Mouse (Mus musculus): ENCODE data around the gene Car1. TPM values are rescaled to one million over a fixed set of nuclear protein-coding genes. Genes with fewer than 3 reads are reported as not detected.
"Not testable (repeated sequence)": the region's sequence is repeated elsewhere in the genome, so short reads cannot be mapped to it uniquely, and the experiment has no call there.

Car1 gene
- polyA plus RNA-seq, 1 experiment from 2014 or later = 0.20 TPM

GRCm38 (mm10) chr3:14828896-14829295 is 20.7 kb upstream of the Car1 start:
- Histone ChIP-seq H3K9me3 (ENCODE audit: control insufficient read depth, low read length) (no peaks in the 10 kb centered on the region), H3K27me3 (ENCODE audit: control insufficient read depth, insufficient read depth, low read length) (no peaks in the 10 kb centered on the region), H3K36me3 (ENCODE audit: control insufficient read depth, insufficient read depth, low read length) (no peaks in the 10 kb centered on the region), H3K4me2 (ENCODE audit: low read depth) (no peak overlapping the region), H3K27ac (ENCODE audit: low read depth, low read length) (no peak overlapping the region), H3K9ac (ENCODE audit: low read length) (no peak overlapping the region), H3K4me1 (ENCODE audit: control insufficient read depth, insufficient read depth, low read length) (no peaks in the 10 kb centered on the region), H3K4me3 (ENCODE audit: low read depth, low read length) (no peak overlapping the region)
- DNase-seq (ENCODE audit: low spot score) = no peak
- no peak for ATAC-seq (ENCODE audit: insufficient read depth, low FRiP score, low TSS enrichment)

- no peak overlapping the region for H3K4me2 ChIP-seq (ENCODE audit: low read depth)
- no peak overlapping the region for H3K27ac ChIP-seq (ENCODE audit: low read depth, low read length)
- ATAC-seq (ENCODE audit: insufficient read depth, low FRiP score, low TSS enrichment) (no peak), DNase-seq (ENCODE audit: low spot score) (no peak)
- no peaks in the 10 kb centered on the region for H3K9me3 ChIP-seq (ENCODE audit: control insufficient read depth, low read length)
- no peaks in the 10 kb centered on the region for H3K36me3 ChIP-seq (ENCODE audit: control insufficient read depth, insufficient read depth, low read length)
- H3K4me3 ChIP-seq (ENCODE audit: low read depth, low read length) = no peak overlapping the region
- no peaks in the 10 kb centered on the region for H3K4me1 ChIP-seq (ENCODE audit: control insufficient read depth, insufficient read depth, low read length)
- H3K27me3 ChIP-seq (ENCODE audit: control insufficient read depth, insufficient read depth, low read length) = no peaks in the 10 kb centered on the region
- 91% methylated on average over 1 of the region's 1 CpGs for WGBS
- no peak overlapping the region for H3K9ac ChIP-seq (ENCODE audit: low read length)
These were observed 11.8 kb upstream of the Car1 start for GRCm38 (mm10) chr3:14819844-14820504.

- not testable (repeated sequence) for H3K36me3 ChIP-seq (ENCODE audit: control insufficient read depth, insufficient read depth, low read length); H3K4me3 ChIP-seq (ENCODE audit: low read depth, low read length); H3K27ac ChIP-seq (ENCODE audit: low read depth, low read length); ATAC-seq (ENCODE audit: insufficient read depth, low FRiP score, low TSS enrichment); H3K4me2 ChIP-seq (ENCODE audit: low read depth); H3K9me3 ChIP-seq (ENCODE audit: control insufficient read depth, low read length); H3K4me1 ChIP-seq (ENCODE audit: control insufficient read depth, insufficient read depth, low read length); DNase-seq (ENCODE audit: low spot score); H3K27me3 ChIP-seq (ENCODE audit: control insufficient read depth, insufficient read depth, low read length); H3K9ac ChIP-seq (ENCODE audit: low read length)
- 100% methylated on average over 1 of the region's 1 CpGs for WGBS
These were observed 7.2 kb upstream of the Car1 start for GRCm38 (mm10) chr3:14815396-14815795.

- Histone ChIP-seq H3K36me3 (ENCODE audit: control insufficient read depth, insufficient read depth, low read length) (no peaks in the 10 kb centered on the region), H3K4me1 (ENCODE audit: control insufficient read depth, insufficient read depth, low read length) (no peaks in the 10 kb centered on the region), H3K27ac (ENCODE audit: low read depth, low read length) (no peak overlapping the region), H3K9me3 (ENCODE audit: control insufficient read depth, low read length) (no peaks in the 10 kb centered on the region), H3K4me2 (ENCODE audit: low read depth) (no peak overlapping the region), H3K9ac (ENCODE audit: low read length) (no peak overlapping the region), H3K27me3 (ENCODE audit: control insufficient read depth, insufficient read depth, low read length) (no peaks in the 10 kb centered on the region), H3K4me3 (ENCODE audit: low read depth, low read length) (no peak overlapping the region)
- ATAC-seq (ENCODE audit: insufficient read depth, low FRiP score, low TSS enrichment) = no peak
- no peak for DNase-seq (ENCODE audit: low spot score)
These were observed 1.5 kb downstream of the Car1 start for GRCm38 (mm10) chr3:14806702-14807101.

GRCm38 (mm10) chr3:14805962-14806361 is 2.2 kb downstream of the Car1 start:
- Histone ChIP-seq H3K4me2 (ENCODE audit: low read depth) (no peak overlapping the region), H3K4me3 (ENCODE audit: low read depth, low read length) (no peak overlapping the region), H3K9ac (ENCODE audit: low read length) (no peak overlapping the region), H3K4me1 (ENCODE audit: control insufficient read depth, insufficient read depth, low read length) (no peaks in the 10 kb centered on the region), H3K27ac (ENCODE audit: low read depth, low read length) (no peak overlapping the region), H3K27me3 (ENCODE audit: control insufficient read depth, insufficient read depth, low read length) (no peaks in the 10 kb centered on the region), H3K36me3 (ENCODE audit: control insufficient read depth, insufficient read depth, low read length) (no peaks in the 10 kb centered on the region), H3K9me3 (ENCODE audit: control insufficient read depth, low read length) (no peaks in the 10 kb centered on the region)
- no peak for ATAC-seq (ENCODE audit: insufficient read depth, low FRiP score, low TSS enrichment)
- no peak for DNase-seq (ENCODE audit: low spot score)
- 92% methylated on average over 3 of the region's 3 CpGs for WGBS

- H3K4me3 ChIP-seq (ENCODE audit: low read depth, low read length) = no peak overlapping the region
- DNase-seq (ENCODE audit: low spot score) (no peak), ATAC-seq (ENCODE audit: insufficient read depth, low FRiP score, low TSS enrichment) (no peak)
- no peaks in the 10 kb centered on the region for H3K36me3 ChIP-seq (ENCODE audit: control insufficient read depth, insufficient read depth, low read length)
- 80% methylated on average over 6 of the region's 6 CpGs for WGBS
- H3K4me2 ChIP-seq (ENCODE audit: low read depth) = no peak overlapping the region
- H3K4me1 ChIP-seq (ENCODE audit: control insufficient read depth, insufficient read depth, low read length) = no peaks in the 10 kb centered on the region
- no peak overlapping the region for H3K27ac ChIP-seq (ENCODE audit: low read depth, low read length)
- H3K9ac ChIP-seq (ENCODE audit: low read length) = no peak overlapping the region
- H3K9me3 ChIP-seq (ENCODE audit: control insufficient read depth, low read length) = no peaks in the 10 kb centered on the region
- no peaks in the 10 kb centered on the region for H3K27me3 ChIP-seq (ENCODE audit: control insufficient read depth, insufficient read depth, low read length)
These were observed 3.3 kb downstream of the Car1 start for GRCm38 (mm10) chr3:14804906-14805305.

GRCm38 (mm10) chr3:14797069-14797468 is 11.1 kb downstream of the Car1 start:
- DNase-seq (ENCODE audit: low spot score) (no peak), ATAC-seq (ENCODE audit: insufficient read depth, low FRiP score, low TSS enrichment) (no peak)
- Histone ChIP-seq H3K4me1 (ENCODE audit: control insufficient read depth, insufficient read depth, low read length) (no peaks in the 10 kb centered on the region), H3K9ac (ENCODE audit: low read length) (no peak overlapping the region), H3K27ac (ENCODE audit: low read depth, low read length) (no peak overlapping the region), H3K27me3 (ENCODE audit: control insufficient read depth, insufficient read depth, low read length) (no peaks in the 10 kb centered on the region), H3K4me2 (ENCODE audit: low read depth) (no peak overlapping the region), H3K36me3 (ENCODE audit: control insufficient read depth, insufficient read depth, low read length) (no peaks in the 10 kb centered on the region), H3K9me3 (ENCODE audit: control insufficient read depth, low read length) (no peaks in the 10 kb centered on the region), H3K4me3 (ENCODE audit: low read depth, low read length) (no peak overlapping the region)
- 86% methylated on average over 3 of the region's 3 CpGs for WGBS

GRCm38 (mm10) chr3:14795292-14796020 is 12.7 kb downstream of the Car1 start:
- Histone ChIP-seq H3K27me3 (ENCODE audit: control insufficient read depth, insufficient read depth, low read length) (no peaks in the 10 kb centered on the region), H3K9ac (ENCODE audit: low read length) (no peak overlapping the region), H3K9me3 (ENCODE audit: control insufficient read depth, low read length) (no peaks in the 10 kb centered on the region), H3K4me1 (ENCODE audit: control insufficient read depth, insufficient read depth, low read length) (no peaks in the 10 kb centered on the region), H3K36me3 (ENCODE audit: control insufficient read depth, insufficient read depth, low read length) (no peaks in the 10 kb centered on the region), H3K4me3 (ENCODE audit: low read depth, low read length) (no peak overlapping the region), H3K4me2 (ENCODE audit: low read depth) (no peak overlapping the region), H3K27ac (ENCODE audit: low read depth, low read length) (no peak overlapping the region)
- no peak for ATAC-seq (ENCODE audit: insufficient read depth, low FRiP score, low TSS enrichment)
- 84% methylated on average over 4 of the region's 4 CpGs for WGBS
- DNase-seq (ENCODE audit: low spot score) = no peak

GRCm38 (mm10) chr3:14792032-14792431 is 16.1 kb downstream of the Car1 start:
- H3K27me3 ChIP-seq (ENCODE audit: control insufficient read depth, insufficient read depth, low read length) = no peaks in the 10 kb centered on the region
- no peak overlapping the region for H3K9ac ChIP-seq (ENCODE audit: low read length)
- H3K27ac ChIP-seq (ENCODE audit: low read depth, low read length) = no peak overlapping the region
- H3K4me1 ChIP-seq (ENCODE audit: control insufficient read depth, insufficient read depth, low read length) = no peaks in the 10 kb centered on the region
- no peaks in the 10 kb centered on the region for H3K36me3 ChIP-seq (ENCODE audit: control insufficient read depth, insufficient read depth, low read length)
- no peak for DNase-seq (ENCODE audit: low spot score)
- H3K4me3 ChIP-seq (ENCODE audit: low read depth, low read length) = no peak overlapping the region
- H3K4me2 ChIP-seq (ENCODE audit: low read depth) = no peak overlapping the region
- ATAC-seq (ENCODE audit: insufficient read depth, low FRiP score, low TSS enrichment) = no peak
- no peaks in the 10 kb centered on the region for H3K9me3 ChIP-seq (ENCODE audit: control insufficient read depth, low read length)

Measured in neural tube, embryonic 11.5 days (tissue).